Mouse (Mus musculus) ES-Bruce4 (cell line): ENCODE measurements at regions not wholly inside any gene's neighbourhood (a gene's known extent, or its start where the extent isn't known, plus 50 kb on each side); places are given as distances from the start of the nearest gene placed in this dataset.

ENCODE experiments used
- CTCF ChIP-seq: IDR thresholded peaks from one replicate; pipeline ENCODE4 v1.8.1; 2011; ENCODE audit warnings: low read depth, low read length
- EP300 ChIP-seq: IDR thresholded peaks from 2 replicates; pipeline ENCODE4 v1.6.1; 2011; ENCODE audit warnings: low read depth, low read length; ENCODE audit not compliant: insufficient read depth
- POLR2A ChIP-seq: IDR thresholded peaks from one replicate; pipeline ENCODE4 v1.8.1; 2011; ENCODE audit warnings: low read length; ENCODE audit not compliant: insufficient read depth

GRCm38 (mm10) chr17:27260116-27260515 lies 55.8 kb upstream of the Lemd2 start:
- no peak for TF ChIP-seq CTCF
- no peak for TF ChIP-seq POLR2A
- TF ChIP-seq EP300, result no peak
